Mouse (Mus musculus) kidney, adult 11 months (tissue): ENCODE results near the gene Otp.

Source experiments
- DNase-seq: peaks from one replicate; pipeline ENCODE4 v3.0.0; 2022

Otp gene

DNA sequence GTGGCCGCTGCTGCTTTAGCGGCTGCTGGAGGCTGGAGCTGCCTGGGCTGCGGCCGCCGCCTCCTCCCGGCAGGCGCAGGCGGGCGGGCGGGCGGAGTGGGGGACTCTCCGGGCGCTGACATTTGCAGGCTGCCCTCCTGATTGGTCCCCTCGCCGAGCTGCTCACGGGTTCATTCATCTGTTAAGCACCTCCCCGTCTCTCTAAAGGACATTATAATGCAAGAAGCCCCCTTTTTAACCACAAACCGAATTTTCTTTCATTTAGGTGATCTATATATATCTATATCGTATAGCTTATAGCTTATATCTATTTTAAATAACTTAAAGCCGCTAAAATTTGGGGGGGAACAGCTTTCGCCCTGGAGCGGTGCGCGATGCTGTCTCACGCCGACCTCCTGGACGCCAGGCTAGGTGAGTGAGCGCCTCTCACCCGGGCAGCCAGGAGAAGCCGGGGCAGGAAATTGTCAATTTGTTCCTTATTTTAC is at the start of gene Otp:
Gene Otp (plus strand): TSS at position 207 of the 485 bp plus-strand sequence.
- DNase-seq = no peak

DNA sequence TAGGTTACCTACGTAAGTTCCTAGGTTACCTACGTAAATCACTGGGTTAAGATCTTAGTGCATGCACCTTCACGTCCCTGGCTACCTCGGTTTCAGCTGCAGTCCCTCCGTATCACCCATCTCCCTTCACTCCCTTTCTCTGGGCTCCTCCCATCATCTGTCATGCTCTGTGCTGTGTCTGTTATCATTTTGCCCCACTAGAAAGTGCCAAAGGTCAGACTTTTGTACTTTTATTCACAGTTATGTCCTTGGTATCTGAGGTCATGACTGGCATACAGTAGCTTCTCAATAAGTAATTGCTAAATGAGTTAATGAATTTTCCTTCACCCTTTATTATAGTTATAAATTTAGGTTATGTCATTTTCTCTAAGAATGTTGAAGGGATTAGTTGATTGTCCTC is 49.0 kb upstream of the Otp start:
- no peak for DNase-seq

DNA sequence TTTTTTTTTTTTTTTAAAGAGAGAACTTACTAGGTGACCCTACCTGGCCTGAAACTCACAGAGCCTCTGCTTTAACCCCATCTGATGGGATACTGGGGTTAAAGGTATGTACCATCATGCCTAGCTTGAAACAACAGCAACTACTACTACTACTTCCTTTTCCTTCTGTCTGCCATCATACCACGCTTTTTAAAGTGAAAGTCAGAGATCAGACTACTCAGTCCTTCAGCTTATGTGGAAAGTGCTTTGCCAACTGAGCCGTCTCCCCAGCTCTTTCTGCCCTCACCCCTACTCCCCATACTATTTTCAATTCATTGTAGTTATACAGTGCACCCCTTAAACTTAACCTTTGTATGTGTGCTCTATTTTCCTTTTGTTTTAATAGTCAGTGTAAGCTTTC is 48.4 kb upstream of the Otp start:
- DNase-seq = no peak

DNA sequence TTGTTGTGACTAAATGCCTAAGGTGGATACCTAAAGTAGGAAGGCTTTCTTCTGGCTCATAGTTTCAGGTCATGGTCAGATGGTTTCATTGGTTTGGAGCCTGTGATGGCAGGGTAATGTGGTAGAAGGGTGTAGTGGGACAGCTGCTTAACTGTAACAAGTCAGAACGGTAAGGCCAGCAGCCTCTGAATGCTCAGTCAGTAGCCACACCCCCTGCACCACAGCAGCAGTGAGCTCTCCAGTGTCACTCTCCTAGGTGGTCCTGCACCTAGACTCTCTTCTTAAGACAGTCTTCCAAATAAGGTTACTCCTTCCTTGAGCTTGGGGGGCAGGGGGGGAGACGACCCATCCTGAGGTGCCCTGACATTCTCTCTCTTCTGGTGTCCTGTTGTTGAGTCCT is 47.6 kb upstream of the Otp start:
- no peak for DNase-seq

DNA sequence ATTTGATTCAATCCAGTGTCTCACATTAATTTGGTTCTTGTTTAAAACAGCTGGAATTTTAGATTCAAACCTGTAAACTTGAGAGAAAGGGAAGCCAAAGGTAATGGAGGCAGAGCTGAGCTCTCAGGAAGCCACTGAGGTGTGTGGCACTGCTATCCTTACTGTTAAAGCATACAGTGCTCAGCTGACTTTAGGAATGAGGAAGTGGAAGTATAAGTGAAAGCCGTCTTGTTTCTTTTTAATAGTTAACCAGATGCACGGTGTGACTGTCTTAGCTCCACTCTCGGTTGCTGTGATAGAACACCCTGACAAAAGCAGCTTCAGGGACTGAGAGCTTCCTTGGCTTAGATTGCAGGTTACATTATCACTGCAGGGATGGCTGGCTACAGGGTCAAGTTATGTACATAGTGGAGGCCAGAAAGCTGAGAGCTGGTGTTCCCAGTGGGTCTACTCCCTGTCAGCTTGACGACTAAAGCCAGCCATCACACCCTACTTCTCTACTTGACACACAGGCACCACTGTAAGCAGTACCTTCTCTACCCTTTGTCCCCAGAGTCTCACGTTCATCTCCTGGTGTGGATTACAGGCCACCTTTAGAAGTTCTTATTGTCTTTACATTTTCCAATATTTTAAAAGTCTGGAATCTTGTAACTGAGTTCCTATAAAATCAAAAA is 37.2 kb upstream of the Otp start:
- no peak for DNase-seq

DNA sequence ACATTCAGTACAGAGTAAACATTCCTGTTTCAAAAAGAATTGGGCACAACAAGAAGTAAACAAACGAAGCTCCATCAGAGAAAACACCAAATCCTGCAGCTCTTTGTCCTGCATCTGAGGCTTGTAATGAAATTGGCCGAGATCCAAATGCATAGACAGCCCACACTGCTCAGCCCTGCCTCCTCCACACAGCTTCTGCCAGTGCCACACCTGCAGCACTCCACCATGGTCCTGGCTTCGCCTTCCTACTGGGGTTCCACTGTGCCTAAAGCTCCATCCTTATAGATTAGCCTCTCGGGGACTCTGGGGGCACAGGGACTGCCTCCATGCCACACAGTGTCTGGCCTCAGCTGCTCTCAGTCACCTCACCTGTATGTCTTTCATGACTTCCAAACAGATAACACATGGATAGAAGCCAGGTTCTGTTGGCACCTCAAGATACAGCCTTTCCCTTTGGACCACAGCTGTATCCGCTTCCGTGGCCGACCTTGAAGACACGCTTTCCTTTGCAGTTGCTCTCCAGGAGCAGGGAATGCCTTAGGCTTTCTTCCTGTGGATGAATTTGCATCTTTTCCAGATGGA is 36.6 kb upstream of the Otp start:
- no peak for DNase-seq

DNA sequence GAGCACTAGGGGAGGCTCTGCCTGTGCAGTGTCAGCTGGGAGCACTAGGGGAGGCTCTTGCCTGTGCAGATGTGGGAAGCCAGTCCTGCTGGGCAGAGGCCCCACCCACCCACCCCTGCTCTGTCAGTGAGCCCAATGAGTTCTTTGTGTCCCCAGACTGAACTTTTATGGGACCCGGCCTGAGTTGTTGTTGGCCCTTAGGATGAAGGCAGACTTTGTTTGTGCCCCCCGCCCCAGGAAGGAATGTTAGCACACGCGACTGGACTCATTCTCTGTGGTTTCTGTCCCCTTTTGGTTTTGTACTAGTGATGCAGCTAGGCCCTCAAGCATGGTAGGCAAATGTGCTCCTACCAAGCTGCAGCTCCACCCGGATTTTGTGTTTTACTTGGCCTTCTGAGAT is 32.2 kb upstream of the Otp start:
- DNase-seq = no peak

DNA sequence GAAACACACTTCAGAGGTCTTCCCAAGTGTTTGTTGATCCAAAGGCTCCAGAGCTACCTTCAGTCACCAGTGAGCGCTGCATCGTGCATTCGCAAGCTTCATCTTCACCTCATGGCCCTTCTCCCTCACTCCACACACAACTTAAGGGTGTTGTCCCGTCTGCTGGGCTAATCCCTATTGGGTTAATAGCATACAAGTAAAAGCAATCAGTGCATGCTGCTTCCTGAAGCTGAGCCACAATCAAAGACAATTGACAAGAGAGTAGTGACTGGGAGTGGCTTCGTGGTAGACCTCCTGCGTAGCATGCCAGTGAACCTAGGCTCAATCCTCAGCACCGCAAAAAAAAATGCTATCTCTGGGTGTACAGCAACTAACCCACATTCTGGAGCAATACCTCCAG is 27.5 kb upstream of the Otp start:
- DNase-seq = no peak

DNA sequence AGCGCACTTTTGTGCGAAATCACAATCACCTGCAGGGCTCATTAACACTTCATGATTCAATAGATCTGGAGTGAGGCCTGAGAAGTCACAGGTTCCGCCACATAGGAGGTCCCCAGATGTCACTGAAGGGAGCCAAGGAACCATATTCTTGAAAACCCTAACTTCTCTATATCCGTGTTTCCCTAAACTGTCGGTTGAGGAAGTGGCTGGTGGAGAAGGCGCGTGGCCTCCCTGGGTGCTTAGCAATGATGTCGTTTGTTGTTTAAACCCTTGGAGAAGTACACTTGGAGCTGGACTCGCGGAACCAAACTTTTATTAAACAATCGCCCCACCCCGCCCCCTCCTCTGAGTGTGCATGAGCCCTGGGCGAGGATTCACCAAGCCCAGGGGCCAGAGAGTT is 26.1 kb upstream of the Otp start:
- no peak for DNase-seq

DNA sequence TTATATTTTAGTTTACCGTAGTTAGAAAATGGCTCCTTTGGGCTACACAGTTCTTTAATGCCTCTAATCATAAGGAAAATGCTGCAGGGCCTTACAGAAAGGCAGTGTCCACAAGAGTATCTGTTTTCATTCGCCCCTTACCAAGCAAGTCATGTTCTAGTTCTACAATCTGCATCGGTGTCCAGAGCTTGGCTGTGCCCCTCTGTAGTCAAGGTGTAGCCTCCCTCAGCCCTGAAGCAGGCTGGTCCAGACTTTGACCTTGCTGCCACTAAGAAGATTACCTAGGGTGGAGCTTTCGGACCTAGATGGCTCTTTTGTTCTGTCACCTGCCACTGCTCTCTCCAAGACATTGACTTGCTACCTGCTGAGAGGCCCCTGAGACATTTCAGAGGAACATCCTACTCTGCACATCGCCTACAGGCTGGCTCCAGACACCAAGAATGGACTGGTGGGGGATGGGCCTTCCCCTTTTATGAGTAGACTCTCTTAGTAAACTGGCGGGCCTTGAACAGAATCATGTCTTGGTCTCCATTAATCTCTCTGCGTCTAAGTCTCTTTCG is 17.3 kb upstream of the Otp start:
- no peak for DNase-seq

DNA sequence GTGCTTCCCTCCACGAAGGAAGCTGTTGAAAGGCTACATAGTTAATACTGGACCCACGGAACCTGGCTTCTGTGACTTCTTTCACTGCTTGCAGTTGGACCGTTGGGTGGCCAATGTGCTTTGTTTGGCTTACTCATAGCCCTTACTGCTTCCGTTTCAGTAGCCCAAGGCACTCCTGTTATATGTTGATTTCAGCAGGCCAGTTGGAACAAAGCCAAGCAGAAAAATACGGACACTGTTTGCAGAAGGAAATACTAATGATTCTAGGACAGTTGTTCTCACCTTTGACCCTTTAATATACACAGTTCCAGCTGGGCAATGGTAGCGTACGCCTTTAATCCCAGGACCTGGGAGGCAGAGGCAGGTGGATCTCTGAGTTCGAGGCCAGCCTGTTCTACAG is 16.1 kb upstream of the Otp start:
- no peak for DNase-seq

DNA sequence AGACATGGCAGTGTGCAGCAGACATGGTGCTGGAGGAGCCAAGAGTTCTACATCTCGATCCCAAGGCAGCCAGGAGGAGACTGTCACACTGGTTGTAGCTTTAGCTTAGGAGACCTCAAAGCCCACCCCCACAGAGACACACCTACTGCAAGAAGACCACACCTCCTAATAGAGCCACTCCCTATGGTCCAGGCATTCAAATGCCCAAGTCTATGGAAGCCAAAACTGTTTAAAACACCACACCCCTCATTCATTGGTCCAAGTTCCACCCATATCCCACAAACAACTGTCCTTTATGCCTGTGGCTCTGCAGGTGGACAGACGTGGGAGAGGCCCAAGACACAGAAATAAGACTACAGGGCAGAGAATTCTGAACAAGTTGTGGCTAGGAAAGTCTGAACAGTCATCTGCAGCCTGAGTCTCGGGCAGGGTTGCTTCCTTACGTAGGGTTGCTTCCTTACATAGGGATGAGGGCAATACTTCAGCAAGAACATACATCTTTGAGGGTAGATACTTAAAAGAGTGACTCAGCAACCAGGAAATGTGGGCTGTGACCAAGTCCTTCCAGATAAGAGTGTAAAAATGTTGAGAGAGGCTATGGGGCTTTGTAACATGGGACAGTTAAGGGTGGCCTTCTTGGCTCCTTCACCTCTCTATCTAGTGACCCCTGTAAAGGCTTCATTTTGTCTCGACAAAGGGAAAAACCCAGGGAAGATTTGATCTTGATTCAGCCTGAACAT is 12.7 kb upstream of the Otp start:
- no peak for DNase-seq

DNA sequence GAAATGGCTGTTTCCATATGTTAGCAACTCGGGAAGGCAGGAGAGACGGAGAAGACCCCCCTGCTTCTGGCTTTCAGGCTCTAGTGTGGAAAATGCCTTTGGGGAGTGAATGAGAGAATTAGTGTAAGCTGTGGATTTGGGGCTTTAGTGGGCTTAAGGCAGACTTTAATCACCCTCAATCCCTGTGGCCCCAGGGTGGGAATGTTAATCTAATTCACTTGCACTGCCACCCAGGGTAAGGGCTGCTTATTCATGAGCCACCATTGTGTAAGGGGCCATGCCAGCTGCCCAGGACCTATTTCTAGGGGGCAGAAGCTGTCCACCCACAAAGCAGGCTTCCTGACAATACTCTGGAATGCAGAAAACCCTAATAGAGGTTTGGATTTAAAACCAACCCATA is 8.5 kb upstream of the Otp start:
- no peak for DNase-seq

DNA sequence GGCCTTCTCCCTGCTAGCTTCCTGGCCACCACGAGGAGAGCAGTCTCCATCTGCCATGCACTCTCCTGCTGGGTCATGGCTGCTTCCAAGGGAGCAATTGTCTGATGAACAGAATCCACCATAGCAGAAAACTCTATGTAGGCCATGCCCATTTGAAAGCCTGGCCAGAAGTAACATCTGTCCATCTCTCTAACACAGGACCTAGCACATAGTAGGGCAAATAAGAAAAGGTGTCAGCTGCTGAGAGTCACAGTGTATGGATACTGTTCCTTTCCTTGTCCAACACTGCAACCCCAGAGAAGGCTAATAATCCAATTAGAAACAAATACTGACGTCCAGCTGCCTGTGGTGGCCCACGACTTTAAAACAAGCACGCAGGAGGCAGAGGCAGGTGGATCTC is 7.6 kb upstream of the Otp start:
- DNase-seq = no peak

DNA sequence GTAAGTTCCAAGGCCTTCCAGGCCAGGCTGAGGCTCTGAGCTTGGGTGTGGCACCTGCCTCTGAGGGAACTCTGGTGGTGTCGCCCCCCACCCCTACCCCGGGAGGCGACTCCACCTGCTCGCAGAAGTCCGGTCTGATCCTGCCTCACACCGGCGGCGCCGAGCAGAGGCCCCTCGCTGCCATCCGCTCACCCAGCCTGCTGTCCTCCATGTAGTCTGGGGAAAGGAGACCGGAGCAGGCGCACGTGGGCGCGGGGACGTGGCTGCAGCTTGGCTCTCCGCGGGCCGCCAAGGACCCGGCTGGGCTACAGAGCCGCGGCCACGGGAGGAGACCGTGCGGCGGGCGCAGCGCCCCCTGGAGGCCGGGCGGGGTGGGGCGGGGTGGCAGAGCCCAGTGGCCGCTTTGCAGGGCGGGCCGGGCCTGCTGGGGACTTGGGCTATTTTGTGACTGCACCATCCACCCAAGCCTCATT is 6.9 kb upstream of the Otp start:
- DNase-seq = no peak

DNA sequence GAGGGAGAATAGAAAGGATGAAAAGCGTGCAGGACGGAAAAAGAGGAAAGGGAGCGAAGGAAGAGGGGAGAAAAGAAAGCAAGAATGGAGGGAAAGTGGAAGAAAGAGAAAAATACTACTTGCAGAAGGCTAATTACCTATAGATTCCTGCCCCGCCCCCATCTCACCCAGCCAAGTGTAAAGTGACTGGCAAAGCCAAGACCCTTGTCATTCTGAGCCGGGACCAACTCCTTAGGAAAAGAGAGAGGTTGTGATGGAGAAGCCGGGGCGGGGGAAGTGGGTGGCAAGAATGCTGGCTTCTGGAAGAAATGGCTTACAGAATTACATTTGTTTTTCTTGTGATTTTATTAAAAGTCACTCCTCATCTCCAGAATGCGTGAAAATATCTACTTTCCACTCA is 5.9 kb upstream of the Otp start:
- no peak for DNase-seq

DNA sequence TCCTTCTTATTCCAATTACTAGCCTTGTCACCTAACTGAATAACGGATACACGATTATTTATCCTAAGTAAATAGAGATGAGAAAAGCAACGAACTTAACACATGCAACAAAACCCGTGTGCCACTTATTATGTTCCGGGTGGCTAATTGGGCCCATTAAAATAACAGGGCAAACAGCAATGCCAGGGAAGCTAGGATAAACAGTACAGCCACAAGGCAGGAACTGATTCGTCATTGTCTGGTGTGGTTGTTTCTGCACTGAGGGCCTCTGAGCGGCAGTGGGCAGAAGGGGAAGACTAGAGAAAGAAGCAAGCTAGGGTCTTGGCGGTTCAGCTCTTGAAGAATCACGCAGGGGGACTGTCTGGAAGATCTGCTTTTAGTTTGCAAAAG is 5.3 kb upstream of the Otp start:
- DNase-seq = no peak

DNA sequence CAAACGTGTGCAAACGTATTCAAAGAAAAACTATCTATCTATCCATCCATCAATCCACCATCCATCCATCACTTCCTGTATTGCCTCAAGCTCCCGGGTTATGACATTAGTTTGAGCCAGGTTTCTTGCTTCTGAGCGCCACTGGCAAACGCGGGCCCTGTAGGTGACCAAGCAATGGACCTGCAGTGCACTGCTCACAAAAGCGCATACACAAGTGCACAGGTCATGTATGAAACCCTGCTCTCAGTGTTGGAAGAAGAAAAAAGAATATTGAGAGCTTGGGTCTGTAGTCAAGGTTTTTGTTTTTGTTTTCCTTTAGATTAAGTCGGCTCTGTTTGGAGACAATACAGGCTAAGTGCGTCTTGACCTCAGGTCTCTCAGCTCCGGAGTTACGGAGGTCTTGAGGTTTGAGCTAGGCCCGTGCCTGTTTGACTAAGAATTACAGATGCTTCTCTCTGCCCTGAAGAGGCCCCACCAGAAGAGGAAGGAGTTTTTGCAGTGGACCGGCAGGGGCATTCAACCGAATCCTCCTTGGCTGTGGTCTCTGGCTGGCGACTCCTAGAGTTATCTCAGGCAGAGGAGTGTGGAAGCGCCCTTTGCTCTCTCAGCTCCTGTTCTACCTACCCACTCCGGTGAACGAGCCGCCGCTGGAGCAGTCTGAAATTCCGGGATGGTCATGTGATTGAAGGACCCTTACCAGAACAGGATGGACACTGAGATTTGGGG is 4.8 kb upstream of the Otp start:
- no peak for DNase-seq

DNA sequence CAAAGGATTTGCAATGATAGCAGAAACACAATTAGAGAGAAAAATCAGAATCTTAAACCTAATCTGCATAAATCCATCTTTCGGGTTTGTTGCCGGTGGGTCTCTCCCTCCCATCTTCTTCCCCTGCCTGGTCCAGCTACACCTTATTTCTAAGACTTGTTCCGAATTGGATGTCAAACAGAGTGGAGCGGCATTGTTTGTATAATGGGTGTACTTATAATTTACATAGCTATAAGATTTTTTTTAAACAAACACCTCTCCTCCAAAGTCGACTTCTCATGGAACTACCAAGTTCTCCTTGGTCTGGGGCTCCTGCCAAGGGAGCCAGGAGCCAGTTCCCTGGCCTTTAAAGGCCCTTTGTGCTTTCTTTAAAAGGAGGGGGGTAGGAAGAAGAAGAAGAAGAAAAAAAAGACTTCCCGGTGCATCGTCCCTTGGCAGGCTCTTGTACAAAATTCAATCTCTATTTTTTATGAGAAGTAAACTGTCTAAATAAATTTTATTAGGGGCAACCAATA is 3.5 kb upstream of the Otp start:
- DNase-seq = no peak

DNA sequence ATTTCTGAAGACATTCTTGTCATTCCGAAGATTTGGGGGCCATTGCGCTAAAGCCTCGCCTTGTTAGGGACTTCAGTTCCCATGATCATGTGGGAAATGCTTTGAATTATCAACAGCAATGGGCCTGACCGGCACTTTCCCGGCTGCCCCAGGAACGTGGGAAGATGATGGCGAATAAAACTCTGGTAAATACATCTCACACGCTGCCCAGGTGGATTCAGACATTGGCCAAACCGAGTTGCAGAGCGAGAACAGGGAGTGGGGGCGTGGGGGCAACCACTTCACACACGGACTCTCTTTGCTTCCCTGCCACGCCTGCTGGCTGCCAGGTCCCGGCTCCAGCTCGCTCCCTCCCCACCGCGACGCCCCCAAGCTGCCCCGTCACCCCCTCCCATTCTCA is 3.0 kb upstream of the Otp start:
- DNase-seq = no peak

DNA sequence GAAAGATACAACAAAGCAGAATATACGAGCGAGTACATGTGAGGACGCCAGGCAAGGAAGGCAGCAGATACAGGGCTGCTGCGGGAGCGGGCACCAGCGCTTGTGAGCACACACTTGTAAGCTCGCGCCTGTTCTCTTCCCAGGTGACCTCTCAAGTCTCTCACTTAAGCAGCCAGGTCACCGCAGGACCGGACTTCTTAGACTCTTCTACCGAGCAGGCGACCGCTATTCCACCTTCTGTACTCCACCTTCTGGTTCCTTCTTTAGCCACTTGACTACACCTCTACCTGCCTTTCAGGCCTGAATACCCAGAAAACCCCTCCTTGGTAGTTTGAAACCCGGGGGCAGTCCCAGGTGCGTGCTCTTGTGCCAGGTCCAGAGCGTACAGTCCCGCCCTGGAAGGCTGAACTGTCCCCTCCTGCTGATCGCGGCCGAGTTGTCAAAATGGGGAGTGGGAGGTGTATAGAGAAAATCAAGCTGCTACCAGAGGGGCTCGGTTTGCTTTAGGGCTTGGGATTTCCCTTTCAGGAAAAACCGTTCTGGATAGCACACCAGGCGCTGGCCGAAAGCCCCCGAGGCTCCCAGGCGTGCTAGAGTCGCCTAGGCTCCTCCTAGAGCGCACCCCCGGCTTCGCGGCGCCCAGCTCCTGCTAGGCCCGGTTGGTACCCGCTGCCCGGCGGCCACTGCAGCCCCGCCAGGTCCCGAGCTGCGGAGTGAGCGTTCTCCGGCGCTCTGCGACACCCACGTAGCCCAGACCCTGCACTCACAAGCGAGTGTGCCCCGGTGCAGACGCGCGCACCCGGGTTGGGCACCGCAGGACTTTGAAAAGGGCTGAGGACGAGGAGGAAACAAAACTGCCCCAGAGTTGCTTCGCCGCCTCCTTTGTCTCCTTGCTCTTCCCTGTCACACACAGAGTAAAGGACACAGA is 2.0 kb upstream of the Otp start:
- DNase-seq = no peak

DNA sequence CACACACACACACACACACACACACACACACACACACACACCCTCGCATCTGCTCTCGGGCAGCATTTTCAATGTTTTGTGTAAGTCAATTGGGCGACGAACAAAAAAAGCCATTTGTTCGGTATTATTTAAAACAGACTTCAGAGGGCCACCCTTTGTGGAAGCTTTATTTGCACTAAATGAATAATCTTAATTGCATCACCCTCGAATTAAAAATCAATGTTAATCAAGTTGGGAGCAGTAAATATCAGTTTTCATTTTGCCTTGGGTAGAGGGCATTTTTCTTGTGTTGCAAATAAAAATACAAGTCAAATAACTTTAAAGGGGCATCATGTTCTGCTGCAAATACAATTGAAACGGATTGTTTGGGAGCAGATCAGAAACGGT is 1.4 kb upstream of the Otp start:
- DNase-seq = no peak
